Mouse (Mus musculus): Measurements from ENCODE around the gene Gm28035. TPM values are rescaled to one million over a fixed set of nuclear protein-coding genes. Genes with fewer than 3 reads are reported as not detected.
A peak's percentile ranks its signal among the peaks of the same experiment; 100 is the strongest.

Gm28035 gene
- polyA plus RNA-seq, 1 experiment from 2014 or later: 0.40 TPM

DNA sequence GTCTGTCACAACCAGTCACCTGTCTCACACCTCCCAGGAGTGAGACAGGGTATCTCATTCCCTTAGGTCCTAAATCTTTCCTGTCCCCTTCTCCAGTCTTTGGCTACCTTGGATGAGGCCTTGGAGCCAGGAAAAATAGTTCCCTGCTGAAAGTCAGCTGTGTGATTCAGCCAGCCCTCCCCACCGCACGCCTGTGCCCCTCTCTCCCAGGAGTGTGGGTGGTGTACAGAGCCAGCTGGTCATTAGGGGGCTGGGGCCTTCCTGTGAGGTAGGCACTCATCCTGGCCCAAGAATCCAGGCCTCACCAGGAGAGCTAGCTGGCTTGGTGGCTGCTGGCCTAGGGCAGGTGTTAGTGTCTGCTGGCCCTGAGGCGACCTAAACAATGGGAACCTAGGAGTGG, 12.2 kb downstream of the Gm28035 start:
- Histone ChIP-seq H3K4me2 (no peak overlapping the region), H3K4me3 (no peak overlapping the region), H3K27me3 (replicated peaks) (no peaks in the 10 kb centered on the region), H3K9me3 (replicated peaks) (no peaks in the 10 kb centered on the region), H3K27ac (ENCODE audit: poor library complexity, severe bottlenecking) (peak overlapping the region; percentile 52; the same call in 1 of the 2 replicates), H3K9ac (0 out of 2 replicates have a peak overlapping the region, but pooled peaks have one; percentile 28), H3K4me1 (replicated peaks) (peaks cover 29% of the 10 kb centered on the region), H3K36me3 (peaks cover 81% of the 10 kb centered on the region)
- WGBS: 81% methylated on average over 3 of the region's 3 CpGs
- ATAC-seq (ENCODE audit: insufficient number of reproducible peaks, low FRiP score): no peak

DNA sequence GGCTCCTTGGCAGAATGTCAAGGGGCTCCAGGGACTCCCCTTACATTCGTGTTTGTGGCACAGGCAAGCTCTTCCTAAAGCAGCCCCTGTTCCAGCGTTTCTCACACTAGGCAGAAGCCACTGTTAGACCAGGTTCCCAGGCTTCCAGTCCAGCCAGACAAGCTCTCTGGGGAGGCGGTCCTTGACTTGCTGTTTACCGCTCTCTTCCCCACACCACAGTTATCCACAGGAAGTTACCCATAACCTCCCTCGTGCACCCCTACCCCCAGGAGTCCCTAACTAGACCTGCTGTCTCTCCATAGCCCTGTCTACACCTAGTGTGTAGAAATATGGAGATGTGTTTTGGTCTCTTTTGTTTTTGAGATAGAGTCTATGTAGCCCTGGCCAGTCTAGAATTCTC, 13.4 kb downstream of the Gm28035 start:
- no peak overlapping the region for H3K9ac ChIP-seq
- no peak for ATAC-seq (ENCODE audit: insufficient number of reproducible peaks, low FRiP score)
- H3K4me1 ChIP-seq (replicated peaks): peaks cover 38% of the 10 kb centered on the region
- H3K36me3 ChIP-seq: peaks cover 81% of the 10 kb centered on the region
- no peaks in the 10 kb centered on the region for H3K9me3 ChIP-seq (replicated peaks)
- WGBS: 75% methylated on average over 5 of the region's 5 CpGs
- no peak overlapping the region for H3K4me2 ChIP-seq
- no peaks in the 10 kb centered on the region for H3K27me3 ChIP-seq (replicated peaks)
- no peak overlapping the region for H3K4me3 ChIP-seq
- H3K27ac ChIP-seq (ENCODE audit: poor library complexity, severe bottlenecking): no peak overlapping the region

DNA sequence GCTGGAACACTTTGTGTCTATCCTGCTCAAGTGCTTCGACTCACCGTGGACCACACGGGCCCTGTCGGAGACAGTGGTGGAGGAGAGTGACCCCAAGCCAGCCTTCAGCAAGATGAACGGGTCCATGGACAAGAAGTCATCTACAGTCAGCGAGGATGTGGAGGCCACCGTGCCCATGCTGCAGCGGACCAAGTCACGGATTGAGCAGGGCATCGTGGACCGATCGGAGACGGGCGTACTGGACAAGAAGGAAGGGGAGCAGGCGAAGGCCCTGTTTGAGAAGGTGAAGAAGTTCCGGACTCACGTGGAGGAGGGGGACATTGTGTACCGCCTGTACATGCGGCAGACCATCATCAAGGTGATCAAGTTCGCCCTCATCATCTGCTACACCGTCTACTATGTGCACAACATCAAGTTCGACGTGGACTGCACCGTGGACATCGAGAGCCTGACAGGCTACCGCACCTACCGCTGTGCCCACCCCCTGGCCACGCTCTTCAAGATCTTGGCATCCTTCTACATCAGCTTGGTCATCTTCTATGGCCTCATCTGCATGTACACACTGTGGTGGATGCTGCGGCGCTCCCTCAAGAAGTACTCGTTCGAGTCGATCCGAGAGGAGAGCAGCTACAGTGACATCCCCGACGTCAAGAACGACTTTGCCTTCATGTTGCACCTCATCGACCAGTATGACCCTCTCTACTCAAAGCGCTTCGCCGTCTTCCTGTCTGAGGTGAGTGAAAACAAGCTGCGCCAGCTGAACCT, 15.4 kb downstream of the Gm28035 start:
- Histone ChIP-seq H3K4me2 (no peak overlapping the region), H3K9ac (no peak overlapping the region), H3K4me1 (replicated peaks) (peaks cover 43% of the 10 kb centered on the region), H3K36me3 (peaks cover 77% of the 10 kb centered on the region), H3K27ac (ENCODE audit: poor library complexity, severe bottlenecking) (no peak overlapping the region), H3K9me3 (replicated peaks) (no peaks in the 10 kb centered on the region), H3K27me3 (replicated peaks) (no peaks in the 10 kb centered on the region), H3K4me3 (no peak overlapping the region)
- 93% methylated on average over 42 of the region's 42 CpGs for WGBS
- no peak for ATAC-seq (ENCODE audit: insufficient number of reproducible peaks, low FRiP score)

DNA sequence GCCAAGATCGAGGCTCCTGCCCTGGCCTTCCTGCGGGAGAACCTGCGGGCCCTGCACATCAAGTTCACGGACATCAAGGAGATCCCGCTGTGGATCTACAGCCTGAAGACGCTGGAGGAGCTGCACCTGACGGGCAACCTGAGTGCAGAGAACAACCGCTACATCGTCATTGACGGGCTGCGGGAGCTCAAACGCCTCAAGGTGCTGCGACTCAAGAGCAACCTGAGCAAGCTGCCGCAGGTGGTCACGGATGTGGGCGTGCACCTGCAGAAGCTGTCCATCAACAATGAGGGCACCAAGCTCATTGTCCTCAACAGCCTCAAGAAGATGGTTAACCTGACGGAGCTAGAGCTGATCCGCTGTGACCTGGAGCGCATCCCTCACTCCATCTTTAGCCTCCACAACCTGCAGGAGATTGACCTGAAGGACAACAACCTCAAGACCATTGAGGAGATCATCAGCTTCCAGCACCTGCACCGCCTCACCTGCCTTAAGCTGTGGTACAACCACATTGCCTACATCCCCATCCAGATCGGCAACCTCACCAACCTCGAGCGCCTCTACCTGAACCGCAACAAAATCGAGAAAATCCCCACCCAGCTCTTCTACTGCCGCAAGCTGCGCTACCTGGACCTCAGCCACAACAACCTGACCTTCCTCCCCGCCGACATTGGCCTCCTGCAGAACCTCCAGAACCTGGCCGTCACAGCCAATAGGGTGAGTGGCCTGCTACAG, 16.4 kb downstream of the Gm28035 start:
- H3K4me3 ChIP-seq: no peak overlapping the region
- H3K27me3 ChIP-seq (replicated peaks): no peaks in the 10 kb centered on the region
- H3K4me2 ChIP-seq: no peak overlapping the region
- peaks cover 39% of the 10 kb centered on the region for H3K4me1 ChIP-seq (replicated peaks)
- 95% methylated on average over 30 of the region's 30 CpGs for WGBS
- ATAC-seq (ENCODE audit: insufficient number of reproducible peaks, low FRiP score): no peak
- H3K9ac ChIP-seq: no peak overlapping the region
- H3K36me3 ChIP-seq: peaks cover 86% of the 10 kb centered on the region
- no peak overlapping the region; the same call in 1 of the 2 replicates for H3K27ac ChIP-seq (ENCODE audit: poor library complexity, severe bottlenecking)
- no peaks in the 10 kb centered on the region for H3K9me3 ChIP-seq (replicated peaks)

DNA sequence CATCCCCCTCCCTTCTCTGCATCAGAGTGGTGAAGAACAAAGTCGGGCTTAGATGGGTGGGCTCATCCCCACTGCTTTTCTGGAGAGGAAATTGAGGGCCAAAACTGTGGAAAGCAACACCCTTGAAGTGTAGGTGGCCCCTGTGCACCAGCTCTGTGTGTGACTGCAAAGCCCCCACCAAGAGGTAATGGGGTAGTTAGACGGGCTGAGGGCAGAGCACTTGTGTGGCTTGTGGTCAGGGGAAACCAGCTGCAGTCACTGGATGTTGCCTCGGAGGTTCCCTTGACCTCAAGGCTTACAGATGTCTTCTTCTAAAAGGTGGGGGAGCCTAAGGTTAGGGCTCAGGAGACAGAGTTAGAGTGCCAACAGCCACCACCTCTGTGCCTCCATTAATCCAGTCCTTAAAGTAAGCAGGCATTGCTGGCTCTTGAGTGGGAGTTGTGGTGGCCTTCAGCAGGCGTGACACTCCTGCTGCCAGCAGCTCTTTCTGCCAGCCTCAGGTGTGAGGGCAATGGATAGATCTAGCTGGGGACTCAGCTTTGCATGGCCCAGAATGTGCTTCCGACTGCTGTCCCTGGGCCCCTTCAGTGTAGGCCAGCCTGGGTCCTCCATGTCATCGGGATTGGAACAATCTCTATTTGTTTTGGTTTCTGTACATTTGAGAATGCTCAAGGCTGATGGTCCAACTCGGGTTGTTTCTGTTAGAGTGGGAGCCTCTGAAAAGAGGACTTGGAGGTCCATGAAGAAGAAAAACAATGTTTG, 17.5 kb downstream of the Gm28035 start:
- ATAC-seq (ENCODE audit: insufficient number of reproducible peaks, low FRiP score): no peak
- Histone ChIP-seq H3K4me1 (replicated peaks) (peaks cover 32% of the 10 kb centered on the region), H3K27ac (ENCODE audit: poor library complexity, severe bottlenecking) (peak overlapping the region; percentile 66), H3K36me3 (peaks cover 88% of the 10 kb centered on the region), H3K4me2 (no peak overlapping the region), H3K9ac (no peak overlapping the region), H3K27me3 (replicated peaks) (no peaks in the 10 kb centered on the region), H3K4me3 (no peak overlapping the region), H3K9me3 (replicated peaks) (no peaks in the 10 kb centered on the region)
- 78% methylated on average over 7 of the region's 7 CpGs for WGBS

DNA sequence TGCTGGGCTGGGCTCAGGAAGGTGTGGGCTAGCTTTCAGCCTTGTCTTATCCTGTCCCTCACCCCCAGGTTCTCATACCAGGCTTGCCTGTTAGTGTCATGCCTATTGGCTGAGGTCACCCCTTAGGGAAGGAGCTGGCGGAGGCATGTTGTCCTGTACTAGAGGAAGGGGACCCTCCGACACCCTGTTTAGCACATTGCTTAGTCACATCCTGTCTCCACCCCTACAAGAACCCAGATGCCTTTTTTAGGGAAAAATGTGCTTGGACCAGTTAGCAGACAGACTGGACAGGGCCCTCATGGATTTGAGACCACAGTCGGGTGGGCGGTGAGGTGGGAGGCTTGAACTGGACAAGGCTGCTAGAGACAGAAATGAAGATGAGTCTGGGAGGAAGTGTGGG, 18.2 kb downstream of the Gm28035 start:
- Histone ChIP-seq H3K4me3 (no peak overlapping the region), H3K4me2 (0 out of 2 replicates have a peak overlapping the region, but pooled peaks have one; percentile 6), H3K9ac (no peak overlapping the region), H3K4me1 (replicated peaks) (peaks cover 38% of the 10 kb centered on the region), H3K27me3 (replicated peaks) (no peaks in the 10 kb centered on the region), H3K9me3 (replicated peaks) (no peaks in the 10 kb centered on the region), H3K27ac (ENCODE audit: poor library complexity, severe bottlenecking) (peak overlapping the region; percentile 66), H3K36me3 (peaks cover 91% of the 10 kb centered on the region)
- WGBS: 39% methylated on average over 4 of the region's 4 CpGs
- ATAC-seq (ENCODE audit: insufficient number of reproducible peaks, low FRiP score): peak; percentile 73

DNA sequence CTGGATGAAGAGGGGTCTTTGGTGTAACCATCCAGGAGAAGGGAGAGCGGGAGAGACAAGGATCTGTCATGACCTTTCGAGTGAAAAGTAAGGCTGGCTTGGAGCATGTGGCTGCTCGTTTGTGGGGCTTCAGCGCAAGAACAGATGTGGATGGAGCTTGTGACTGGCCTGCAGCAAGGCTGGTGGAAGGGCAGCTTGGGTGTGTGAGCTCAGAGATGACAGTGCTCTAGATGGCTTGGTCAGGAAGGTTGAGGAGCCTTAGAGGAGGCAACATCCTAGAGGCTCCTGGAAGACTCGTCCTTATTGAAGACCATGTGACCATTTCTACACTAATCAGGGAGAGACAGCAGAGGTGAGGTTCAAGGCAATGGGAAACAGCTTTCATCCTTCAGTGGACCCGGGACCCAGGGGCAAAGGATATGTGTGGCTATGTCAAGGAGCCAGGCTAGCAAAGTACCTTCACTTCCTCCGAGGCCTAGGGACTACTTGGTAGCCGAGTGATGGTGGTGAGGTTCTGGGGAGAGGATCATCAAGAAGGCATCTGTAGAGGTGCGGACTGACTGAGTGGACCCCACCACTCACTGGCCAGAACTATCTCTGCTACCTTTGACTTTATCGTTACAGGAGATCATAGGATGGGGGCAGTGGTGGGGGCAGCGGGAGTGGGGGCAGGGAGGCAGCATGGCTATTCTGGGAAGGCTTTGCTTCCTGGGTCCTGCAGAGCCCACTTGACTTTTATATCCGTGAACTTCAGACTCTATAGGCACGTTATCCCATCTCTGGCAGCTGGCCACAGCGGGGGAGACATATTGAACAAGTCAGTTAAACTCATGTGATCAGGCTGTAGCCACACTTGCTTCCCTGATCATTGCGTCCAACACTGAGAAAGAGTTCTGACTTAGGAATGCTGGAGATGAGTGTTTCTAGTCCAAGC, 19.0 kb downstream of the Gm28035 start:
- Histone ChIP-seq H3K4me2 (peak overlapping the region; percentile 7; the same call in 1 of the 2 replicates), H3K27me3 (replicated peaks) (no peaks in the 10 kb centered on the region), H3K9me3 (replicated peaks) (no peaks in the 10 kb centered on the region), H3K9ac (no peak overlapping the region; the same call in 1 of the 2 replicates), H3K36me3 (peaks cover 91% of the 10 kb centered on the region), H3K4me3 (no peak overlapping the region), H3K4me1 (replicated peaks) (peaks cover 46% of the 10 kb centered on the region), H3K27ac (ENCODE audit: poor library complexity, severe bottlenecking) (peak overlapping the region; percentile 66)
- WGBS: 76% methylated on average over 15 of the region's 15 CpGs
- ATAC-seq (ENCODE audit: insufficient number of reproducible peaks, low FRiP score): no peak

DNA sequence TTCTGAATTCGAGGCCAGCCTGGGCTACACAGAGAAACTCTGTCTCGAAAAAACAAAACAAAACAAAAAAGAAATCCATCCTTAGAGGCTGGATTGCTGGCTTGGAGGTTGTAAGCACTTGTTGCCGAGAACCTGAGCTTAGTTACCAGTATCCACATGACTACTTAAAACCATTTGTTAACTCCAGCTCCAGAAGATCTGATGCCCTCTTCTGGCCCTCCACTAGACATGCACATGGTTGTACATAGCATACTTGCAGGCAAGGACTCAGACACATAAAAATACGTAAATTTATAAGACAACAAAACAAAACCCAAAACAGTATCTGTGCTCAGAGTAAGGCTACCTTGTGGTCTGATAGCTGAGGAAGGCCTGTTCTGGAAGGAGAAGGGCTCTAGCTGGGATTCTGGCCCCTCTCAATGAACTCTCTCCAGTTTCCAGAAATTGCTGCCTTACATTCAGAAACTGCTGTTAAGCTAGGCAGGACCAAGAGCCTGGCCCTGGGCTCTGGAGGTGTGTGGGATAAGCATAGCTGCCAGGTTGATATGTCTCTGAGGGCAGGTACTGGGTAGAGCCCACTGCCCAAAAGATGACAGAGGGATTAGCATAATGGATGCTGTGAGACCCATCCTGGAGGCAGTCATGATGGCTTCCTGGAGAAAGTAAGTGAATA, 20.8 kb downstream of the Gm28035 start:
- 81% methylated on average over 4 of the region's 4 CpGs for WGBS
- peaks cover 64% of the 10 kb centered on the region for H3K4me1 ChIP-seq (replicated peaks)
- H3K27ac ChIP-seq (ENCODE audit: poor library complexity, severe bottlenecking): peak overlapping the region; percentile 62; the same call in 1 of the 2 replicates

DNA sequence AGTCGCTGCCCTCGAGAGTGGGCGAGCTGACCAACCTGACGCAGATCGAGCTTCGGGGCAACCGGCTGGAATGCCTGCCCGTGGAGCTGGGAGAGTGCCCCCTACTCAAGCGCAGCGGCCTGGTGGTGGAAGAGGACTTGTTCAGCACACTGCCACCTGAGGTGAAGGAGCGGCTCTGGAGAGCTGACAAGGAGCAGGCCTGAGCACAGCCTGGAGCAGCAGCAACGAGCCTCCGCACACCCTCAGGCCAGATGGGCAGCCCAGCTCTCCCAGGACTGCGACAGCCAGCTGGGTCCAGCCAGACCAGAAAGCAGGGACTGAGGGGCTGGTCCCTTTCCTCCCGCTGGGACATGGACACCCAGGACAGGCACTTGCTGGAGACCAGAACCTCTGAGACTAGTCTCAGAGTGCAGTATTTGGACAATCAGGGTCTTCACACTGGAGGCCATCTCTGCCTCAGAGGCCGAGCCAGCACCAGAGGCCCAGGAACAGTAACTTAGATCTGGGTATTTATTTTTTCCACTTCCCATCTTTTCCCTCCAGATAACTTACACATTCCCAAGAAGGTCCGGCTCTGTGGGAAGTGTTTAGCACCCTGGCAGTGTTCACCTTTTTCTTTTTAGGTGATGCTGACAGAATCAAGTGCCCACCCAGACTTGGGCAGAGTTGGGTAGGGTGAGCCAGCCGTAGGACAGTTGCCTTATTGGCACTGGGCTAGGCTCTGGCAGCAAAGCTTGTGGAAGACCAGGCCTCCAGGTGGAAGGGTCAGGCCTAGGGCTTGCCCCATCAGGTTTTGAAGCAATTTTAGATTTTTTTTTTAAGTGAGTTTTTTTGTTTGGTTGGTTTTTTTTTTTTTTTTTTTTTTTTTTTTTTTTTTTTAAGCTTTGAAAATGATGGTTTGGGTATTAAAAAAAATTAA, 21.8 kb downstream of the Gm28035 start:
- Histone ChIP-seq H3K27me3 (replicated peaks) (no peaks in the 10 kb centered on the region), H3K9me3 (replicated peaks) (no peaks in the 10 kb centered on the region), H3K4me1 (replicated peaks) (peaks cover 73% of the 10 kb centered on the region), H3K9ac (no peak overlapping the region), H3K27ac (ENCODE audit: poor library complexity, severe bottlenecking) (peak overlapping the region; percentile 62), H3K36me3 (peaks cover 68% of the 10 kb centered on the region), H3K4me2 (no peak overlapping the region), H3K4me3 (no peak overlapping the region)
- 88% methylated on average over 18 of the region's 18 CpGs for WGBS
- ATAC-seq (ENCODE audit: insufficient number of reproducible peaks, low FRiP score): no peak

More for the DNA sequence above, 20.8 kb downstream of the Gm28035 start:
- ATAC-seq (ENCODE audit: insufficient number of reproducible peaks, low FRiP score): no peak
- Histone ChIP-seq H3K4me2 (no peak overlapping the region), H3K9ac (no peak overlapping the region), H3K36me3 (peaks cover 78% of the 10 kb centered on the region), H3K27me3 (replicated peaks) (no peaks in the 10 kb centered on the region), H3K4me3 (no peak overlapping the region), H3K9me3 (replicated peaks) (no peaks in the 10 kb centered on the region)

Measured in heart, embryonic 12.5 days (tissue).